Mouse (Mus musculus): Measurements from ENCODE around the gene Acadl.

DNA sequence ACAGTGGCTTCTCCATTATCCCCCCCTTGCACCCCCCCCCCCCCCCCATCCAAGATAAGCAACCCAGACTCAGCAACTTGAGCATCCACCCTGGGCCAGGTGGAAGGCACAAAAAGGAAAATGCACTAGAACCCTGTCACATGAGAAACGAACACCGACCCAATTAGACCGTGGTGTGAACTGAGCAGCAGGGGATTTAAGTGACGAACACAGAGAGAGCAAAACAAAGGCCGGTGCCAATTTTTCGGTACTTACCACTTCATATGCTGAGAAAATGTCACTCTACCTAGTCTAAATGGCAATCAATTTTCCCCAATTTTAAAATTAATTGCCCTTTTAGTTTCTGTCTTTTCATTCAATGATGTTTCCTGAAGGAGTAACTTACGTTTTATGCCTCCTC, 35.2 kb upstream of the Acadl start:
- TF ChIP-seq CTCF (IDR thresholded peaks at IDR 0.05; ENCODE audit: insufficient read depth, low read length) (no peak), POLR2A (IDR thresholded peaks at IDR 0.05; ENCODE audit: borderline replicate concordance, extremely low read depth, low read depth, low read length) (no peak)

Measured in lung, adult 2 months (tissue).